Mouse (Mus musculus): Measurements from ENCODE around the gene Drd4.
"Not testable (repeated sequence)": the region's sequence is repeated elsewhere in the genome, so short reads cannot be mapped to it uniquely, and the experiment has no call there.

Gene Drd4

GRCm38 (mm10) chr7:141291921-141292582 lies at the start of gene Drd4:
Gene Drd4 (plus strand): TSS chr7:141292006.
- DNase-seq: peak in 1 of 2 experiments; percentile 38

GRCm38 (mm10) chr7:141250486-141250885 lies 41.3 kb upstream of the Drd4 start:
- DNase-seq: not testable (repeated sequence)

GRCm38 (mm10) chr7:141256159-141256558 lies 35.6 kb upstream of the Drd4 start:
- DNase-seq: no peak

- DNase-seq: peak in 1 of 2 experiments; percentile 47
Measured at GRCm38 (mm10) chr7:141261480-141261879, 30.3 kb upstream of the Drd4 start.

- no peak for DNase-seq
Measured at GRCm38 (mm10) chr7:141263640-141264039, 28.2 kb upstream of the Drd4 start.

- no peak for DNase-seq
Measured at GRCm38 (mm10) chr7:141264041-141264700, 27.6 kb upstream of the Drd4 start.

GRCm38 (mm10) chr7:141264761-141265410 lies 26.9 kb upstream of the Drd4 start:
- DNase-seq: peak in 1 of 2 experiments; percentile 67

- DNase-seq: no peak
Measured at GRCm38 (mm10) chr7:141265411-141265738, 26.4 kb upstream of the Drd4 start.

- peak; percentile 80 to 83 for DNase-seq
Measured at GRCm38 (mm10) chr7:141265739-141266561, 25.9 kb upstream of the Drd4 start, which contains the start of gene Irf7. Gene Irf7 (minus strand): TSS chr7:141266481.

GRCm38 (mm10) chr7:141268466-141269272 lies 23.1 kb upstream of the Drd4 start:
- DNase-seq: no peak

GRCm38 (mm10) chr7:141269273-141269545 lies 22.6 kb upstream of the Drd4 start:
- DNase-seq: no peak

- no peak for DNase-seq
Measured at GRCm38 (mm10) chr7:141270631-141271030, 21.2 kb upstream of the Drd4 start.

- no peak for DNase-seq
Measured at GRCm38 (mm10) chr7:141275356-141275755, 16.4 kb upstream of the Drd4 start.

GRCm38 (mm10) chr7:141276546-141276945 lies 15.3 kb upstream of the Drd4 start, which contains the start of gene Cdhr5:
Gene Cdhr5 (minus strand): TSS chr7:141276786.
- DNase-seq: peak; percentile 85 to 87

GRCm38 (mm10) chr7:141277701-141278678 lies 13.8 kb upstream of the Drd4 start:
- DNase-seq: no peak

GRCm38 (mm10) chr7:141278766-141279590 lies 12.8 kb upstream of the Drd4 start, which contains the start of gene Sct:
Gene Sct (minus strand): TSS chr7:141279133.
- peak in 1 of 2 experiments; percentile 69 for DNase-seq

- no peak for DNase-seq
Measured at GRCm38 (mm10) chr7:141281442-141281841, 10.4 kb upstream of the Drd4 start.

GRCm38 (mm10) chr7:141282756-141283155 lies 9.1 kb upstream of the Drd4 start:
- DNase-seq: peak in 1 of 2 experiments; percentile 39

- no peak for DNase-seq
Measured at GRCm38 (mm10) chr7:141288042-141288441, 3.8 kb upstream of the Drd4 start.

All from kidney, postnatal 36 days (tissue).